Mouse (Mus musculus): ENCODE measurements around the gene Xlr3c. TPM values are rescaled to one million over a fixed set of nuclear protein-coding genes. Genes with fewer than 3 reads are reported as not detected.
"Not testable (repeated sequence)": the region's sequence is repeated elsewhere in the genome, so short reads cannot be mapped to it uniquely, and the experiment has no call there.

The Xlr3c gene
- total RNA-seq (2017) = not detected in 3 replicates

DNA sequence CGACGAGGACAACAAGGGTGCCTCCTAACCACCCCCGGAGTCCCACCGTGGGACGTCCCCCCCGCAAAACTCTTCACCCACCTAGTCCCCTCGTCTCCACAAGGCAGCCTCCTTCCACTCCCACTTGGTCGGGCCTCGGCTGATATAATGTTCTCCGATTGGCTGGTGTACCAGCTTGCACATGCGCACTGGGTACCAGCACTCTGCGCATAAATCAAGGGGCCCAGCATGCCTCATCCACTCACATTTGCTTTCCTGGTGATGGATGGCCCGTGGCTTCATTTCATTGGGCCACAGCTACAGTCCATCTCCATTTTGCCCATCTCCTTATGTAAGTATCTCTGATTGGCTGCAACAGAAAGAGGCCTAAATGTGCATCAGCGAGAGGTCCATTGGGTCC is at the start of gene Xlr3c:
Xlr3c (minus strand) TSS at position 121 of the 400 bp plus-strand sequence.
- ATAC-seq (replicated peaks; ENCODE audit: insufficient number of reproducible peaks, low FRiP score, low TSS enrichment, poor library complexity, severe bottlenecking) = not testable (repeated sequence)

DNA sequence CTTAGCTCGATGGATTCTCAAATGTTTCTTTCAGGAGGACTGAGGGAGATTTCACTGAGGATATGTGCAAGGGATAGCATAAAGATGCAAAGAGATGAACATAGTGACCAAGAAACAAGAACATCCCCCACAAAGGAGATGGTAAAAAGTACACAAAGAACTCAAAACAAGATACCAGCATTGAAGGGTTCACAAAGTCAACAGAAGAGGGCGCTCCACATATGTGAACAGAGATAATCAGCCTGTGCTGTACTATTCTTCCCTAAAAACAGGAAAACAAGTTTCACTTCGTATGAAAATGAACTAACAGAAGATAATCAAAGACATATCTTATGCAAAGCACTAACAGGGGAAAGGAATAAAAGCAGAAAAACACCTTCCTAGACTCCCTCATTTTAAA is 47.3 kb upstream of the Xlr3c start:
- no peak for ATAC-seq (replicated peaks; ENCODE audit: insufficient number of reproducible peaks, low FRiP score, low TSS enrichment, poor library complexity, severe bottlenecking)

DNA sequence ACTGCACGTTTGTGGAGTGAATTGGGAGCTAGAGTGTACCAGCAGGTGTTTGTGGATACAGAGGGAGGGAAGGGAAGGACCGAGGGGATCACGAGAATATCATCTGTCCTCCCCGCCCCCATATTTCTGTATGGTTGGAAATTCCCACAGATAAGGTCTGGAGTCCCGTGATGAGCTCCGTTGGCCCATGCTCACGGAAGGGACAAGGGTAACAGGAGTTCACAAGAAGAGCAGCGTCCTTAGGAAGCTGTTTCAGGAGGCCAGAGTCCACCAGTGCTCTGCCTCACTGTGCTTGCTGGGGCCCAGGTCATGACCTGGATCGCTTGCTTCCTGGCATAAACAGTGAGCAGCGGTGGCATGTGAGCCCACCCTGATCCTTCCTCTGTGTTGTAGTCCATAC is 30.6 kb upstream of the Xlr3c start:
- ATAC-seq (replicated peaks; ENCODE audit: insufficient number of reproducible peaks, low FRiP score, low TSS enrichment, poor library complexity, severe bottlenecking) = not testable (repeated sequence)

- ATAC-seq (replicated peaks; ENCODE audit: insufficient number of reproducible peaks, low FRiP score, low TSS enrichment, poor library complexity, severe bottlenecking) = not testable (repeated sequence)
These were observed 27.7 kb upstream of the Xlr3c start, which contains the start of the genes Xlr5a and Xlr5c for GRCm38 (mm10) chrX:73292876-73293275. Gene Xlr5a (minus strand): TSS chrX:73292976. Gene Xlr5c (minus strand): TSS chrX:73292976.

- not testable (repeated sequence) for ATAC-seq (replicated peaks; ENCODE audit: insufficient number of reproducible peaks, low FRiP score, low TSS enrichment, poor library complexity, severe bottlenecking)
These were observed 2.8 kb downstream of the Xlr3c start for GRCm38 (mm10) chrX:73262428-73262827.

- ATAC-seq (replicated peaks; ENCODE audit: insufficient number of reproducible peaks, low FRiP score, low TSS enrichment, poor library complexity, severe bottlenecking) = not testable (repeated sequence)
These were observed 22.3 kb downstream of the Xlr3c start, which contains the start of gene Xlr4c for GRCm38 (mm10) chrX:73242821-73243325. Gene Xlr4c (minus strand): TSS chrX:73243130.

- ATAC-seq (replicated peaks; ENCODE audit: insufficient number of reproducible peaks, low FRiP score, low TSS enrichment, poor library complexity, severe bottlenecking) = no peak
These were observed 35.9 kb downstream of the Xlr3c start for GRCm38 (mm10) chrX:73229288-73229687.

DNA sequence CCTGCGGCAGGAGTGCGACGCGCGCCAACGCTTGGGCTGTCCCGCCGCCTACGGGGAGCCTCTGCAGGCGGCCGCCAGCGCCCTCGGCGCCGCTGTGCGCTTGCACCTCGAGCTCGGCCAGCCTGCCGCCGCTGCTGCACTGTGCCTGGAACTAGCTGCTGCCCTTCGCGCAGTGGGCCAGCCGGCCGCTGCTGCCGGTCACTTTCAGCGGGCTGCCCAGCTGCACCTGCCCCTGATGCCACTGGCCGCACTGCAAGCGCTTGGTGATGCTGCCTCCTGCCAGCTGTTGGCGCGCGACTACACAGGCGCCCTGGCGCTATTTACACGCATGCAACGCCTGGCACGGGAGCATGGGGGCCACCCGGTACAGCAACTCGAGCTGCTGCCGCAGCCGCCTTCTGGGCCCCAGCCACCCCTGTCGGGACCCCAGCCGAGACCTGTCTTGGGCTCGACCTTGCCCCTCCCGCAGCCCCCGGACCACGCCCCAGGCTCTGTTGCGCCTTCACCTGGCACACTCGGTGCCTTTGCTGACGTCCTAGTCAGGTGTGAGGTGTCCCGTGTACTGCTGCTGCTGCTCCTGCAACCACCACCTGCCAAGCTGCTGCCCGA is 36.5 kb downstream of the Xlr3c start:
- ATAC-seq (replicated peaks; ENCODE audit: insufficient number of reproducible peaks, low FRiP score, low TSS enrichment, poor library complexity, severe bottlenecking) = 0 out of 2 replicates have a peak, but pooled peaks have one; percentile 45

GRCm38 (mm10) chrX:73227914-73228605 is 37.1 kb downstream of the Xlr3c start, which contains the start of gene F8a:
Gene F8a (plus strand): TSS chrX:73228291.
- ATAC-seq (replicated peaks; ENCODE audit: insufficient number of reproducible peaks, low FRiP score, low TSS enrichment, poor library complexity, severe bottlenecking) = peak; percentile 100

GRCm38 (mm10) chrX:73225365-73225764 is 39.8 kb downstream of the Xlr3c start:
- ATAC-seq (replicated peaks; ENCODE audit: insufficient number of reproducible peaks, low FRiP score, low TSS enrichment, poor library complexity, severe bottlenecking) = no peak

- ATAC-seq (replicated peaks; ENCODE audit: insufficient number of reproducible peaks, low FRiP score, low TSS enrichment, poor library complexity, severe bottlenecking) = not testable (repeated sequence)
These were observed 51.2 kb downstream of the Xlr3c start, which contains the start of gene Xlr4b for GRCm38 (mm10) chrX:73213819-73214564. Gene Xlr4b (plus strand): TSS chrX:73214333.

Other genes starting within 250 kb of the Xlr3c start
- not detected in 3 replicates for gene Pnma5, start 228.3 kb downstream of the Xlr3c start, total RNA-seq (2017)
- not detected in 3 replicates for gene Pnma3, start 200.6 kb downstream of the Xlr3c start, total RNA-seq (2017)
- 10.5 to 20.8 TPM (median 17.3 TPM) in 3 replicates for gene Xlr4a, start 182.9 kb downstream of the Xlr3c start, total RNA-seq (2017)
- gene Xlr3a, start 168.3 kb downstream of the Xlr3c start, total RNA-seq (2017) = not detected in 3 replicates
- 0.11 to 0.29 TPM in 2 of 3 replicates, not detected in the other for gene Gm14685, start 148.3 kb downstream of the Xlr3c start, total RNA-seq (2017)
- gene Xlr5b, start 116.6 kb downstream of the Xlr3c start, total RNA-seq (2017) = not detected in 3 replicates
- gene DXBay18, start 115.9 kb downstream of the Xlr3c start, total RNA-seq (2017) = not detected in 3 replicates
- not detected in 3 replicates for gene Spin2d, start 88.4 kb downstream of the Xlr3c start, total RNA-seq (2017)
- 13.7 to 20.2 TPM (median 19.5 TPM) in 3 replicates for gene Xlr3b, start 73.2 kb downstream of the Xlr3c start, total RNA-seq (2017)
- gene Xlr4b, start 51.1 kb downstream of the Xlr3c start, total RNA-seq (2017) = 25.8 to 58.7 TPM (median 33.4 TPM) in 3 replicates
- 2.7 to 6.9 TPM (median 4.8 TPM) in 3 replicates for gene F8a, start 37.1 kb downstream of the Xlr3c start, total RNA-seq (2017)
- 3.9 to 27.0 TPM (median 6.7 TPM) in 3 replicates for gene Xlr4c, start 22.3 kb downstream of the Xlr3c start, total RNA-seq (2017)
- not detected in 3 replicates for gene Xlr5a, start 27.6 kb upstream of the Xlr3c start, total RNA-seq (2017)
- not detected in 3 replicates for gene Xlr5c, start 27.6 kb upstream of the Xlr3c start, total RNA-seq (2017)
- not detected in 3 replicates for gene Gm45015, start 71.5 kb upstream of the Xlr3c start, total RNA-seq (2017)
- gene Zfp275, start 77.2 kb upstream of the Xlr3c start, total RNA-seq (2017) = 5.9 to 13.7 TPM (median 12.7 TPM) in 3 replicates
- not detected in 3 replicates for gene Gm18336, start 133.3 kb upstream of the Xlr3c start, total RNA-seq (2017)
- gene Zfp92, start 145.7 kb upstream of the Xlr3c start, total RNA-seq (2017) = 0.10 TPM in 1 of 3 replicates, not detected in the others
- gene Trex2, start 170.0 kb upstream of the Xlr3c start, total RNA-seq (2017) = not detected in 3 replicates
- gene Haus7, start 193.7 kb upstream of the Xlr3c start, total RNA-seq (2017) = 16.3 to 24.5 TPM (median 18.2 TPM) in 3 replicates
- gene Bgn, start 218.2 kb upstream of the Xlr3c start, total RNA-seq (2017) = not detected in 3 replicates
- not detected in 3 replicates for gene Atp2b3, start 237.7 kb upstream of the Xlr3c start, total RNA-seq (2017)